Mouse (Mus musculus): ENCODE measurements at regions not wholly inside any gene's neighbourhood (a gene's known extent, or its start where the extent isn't known, plus 50 kb on each side); places are given as distances from the start of the nearest gene placed in this dataset.

GRCm38 (mm10) chr17:15998771-15999170 is 167.9 kb upstream of the Rgmb start:
- Histone ChIP-seq H3K27ac (replicated peaks; ENCODE audit: low read depth, low read length) (no peak overlapping the region), H3K4me1 (ENCODE audit: control insufficient read depth, insufficient read depth, insufficient read length, low read length) (no peaks in the 10 kb centered on the region), H3K4me3 (ENCODE audit: insufficient read depth, low read depth, low read length) (no peak overlapping the region)

DNA sequence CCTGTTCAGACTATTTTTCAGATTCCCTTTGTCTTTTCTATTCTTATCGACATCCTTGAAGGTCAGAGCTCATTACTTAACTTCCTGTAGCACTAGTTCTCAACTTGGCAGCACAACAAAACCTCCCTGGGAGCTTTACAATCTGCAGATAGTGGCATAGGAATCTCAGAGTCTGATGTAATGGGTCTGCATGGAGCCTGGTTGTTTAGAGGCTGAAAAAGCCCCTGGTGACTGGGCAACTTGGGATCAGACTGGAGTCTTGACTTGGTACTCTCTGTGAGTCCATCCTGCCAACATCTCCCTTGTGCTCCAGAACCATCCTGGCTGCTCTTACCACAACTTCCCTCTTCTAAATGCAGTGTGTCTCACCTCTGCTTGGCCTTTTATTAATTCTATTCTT is 166.4 kb upstream of the Rgmb start:
- H3K4me1 ChIP-seq (ENCODE audit: control insufficient read depth, insufficient read depth, insufficient read length, low read length): no peaks in the 10 kb centered on the region
- no peak overlapping the region for H3K27ac ChIP-seq (replicated peaks; ENCODE audit: low read depth, low read length)

DNA sequence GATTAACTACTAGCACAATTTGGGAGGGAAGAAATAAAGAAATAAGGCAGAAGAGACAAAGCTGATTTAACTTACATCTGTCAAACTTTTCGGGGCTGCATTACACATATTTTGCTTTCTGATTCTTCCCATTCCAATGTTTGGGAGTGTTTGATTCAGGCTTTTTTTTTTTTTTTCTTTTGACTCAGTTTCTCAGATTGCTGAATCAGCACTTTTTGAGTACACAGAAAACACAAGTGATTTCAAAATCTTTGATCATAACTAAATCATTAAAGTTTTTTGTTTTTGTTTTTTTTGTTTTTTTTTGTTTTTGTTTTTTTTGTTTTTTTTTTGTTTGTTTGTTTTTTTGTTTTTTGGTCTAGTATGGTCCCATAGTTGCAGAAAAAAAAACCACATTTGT is 164.7 kb upstream of the Rgmb start:
- Histone ChIP-seq H3K4me1 (ENCODE audit: control insufficient read depth, insufficient read depth, insufficient read length, low read length) (no peaks in the 10 kb centered on the region), H3K27ac (replicated peaks; ENCODE audit: low read depth, low read length) (no peak overlapping the region), H3K4me3 (ENCODE audit: insufficient read depth, low read depth, low read length) (no peak overlapping the region)

More for the DNA sequence above, 166.4 kb upstream of the Rgmb start:
- no peak overlapping the region for H3K4me3 ChIP-seq (ENCODE audit: insufficient read depth, low read depth, low read length)

- H3K27ac ChIP-seq (replicated peaks; ENCODE audit: low read depth, low read length): no peak overlapping the region
- no peak overlapping the region for H3K4me3 ChIP-seq (ENCODE audit: insufficient read depth, low read depth, low read length)
- no peaks in the 10 kb centered on the region for H3K4me1 ChIP-seq (ENCODE audit: control insufficient read depth, insufficient read depth, insufficient read length, low read length)
Observed at GRCm38 (mm10) chr17:15993361-15994287, 162.8 kb upstream of the Rgmb start.

DNA sequence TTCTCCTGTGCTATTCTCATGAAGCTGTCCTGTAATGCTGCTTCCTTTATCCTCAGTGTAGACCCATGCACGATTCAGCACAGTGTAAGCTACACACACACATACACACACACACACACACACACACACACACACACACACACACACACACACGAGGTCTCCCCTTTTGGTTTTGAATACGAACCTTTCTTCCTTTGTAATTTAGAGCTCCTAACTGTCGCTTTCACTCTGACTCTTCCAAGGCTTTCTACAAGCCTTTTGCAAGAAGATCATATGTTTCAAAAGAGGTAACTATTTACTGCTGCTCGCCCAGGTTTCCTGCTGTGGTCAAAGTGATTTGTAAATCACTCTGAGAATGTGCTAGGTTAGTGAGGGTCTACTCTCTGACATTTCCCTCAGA is 161.1 kb upstream of the Rgmb start:
- H3K27ac ChIP-seq (replicated peaks; ENCODE audit: low read depth, low read length): no peak overlapping the region
- no peaks in the 10 kb centered on the region for H3K4me1 ChIP-seq (ENCODE audit: control insufficient read depth, insufficient read depth, insufficient read length, low read length)
- H3K4me3 ChIP-seq (ENCODE audit: insufficient read depth, low read depth, low read length): no peak overlapping the region

DNA sequence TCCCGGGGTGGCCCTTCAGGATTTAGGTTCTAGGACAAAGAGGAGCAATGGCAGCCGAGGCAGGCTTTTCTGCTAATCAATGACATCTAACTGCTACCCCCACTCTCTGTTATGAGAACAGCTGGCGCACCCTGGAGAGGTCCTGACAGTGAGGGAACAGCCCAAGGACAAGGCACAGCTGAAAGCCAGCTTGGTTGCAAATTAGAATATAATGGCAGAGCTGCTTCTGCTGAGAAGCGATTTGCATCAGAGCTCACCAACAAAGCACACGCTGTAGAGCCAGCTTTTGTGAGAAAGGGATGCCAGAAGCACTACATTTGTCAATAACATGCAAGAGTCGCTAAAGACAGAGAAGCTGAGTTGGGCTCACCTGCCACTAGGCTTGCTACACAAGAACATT is 159.5 kb upstream of the Rgmb start:
- H3K27ac ChIP-seq (replicated peaks; ENCODE audit: low read depth, low read length): no peak overlapping the region
- no peak overlapping the region for H3K4me3 ChIP-seq (ENCODE audit: insufficient read depth, low read depth, low read length)
- H3K4me1 ChIP-seq (ENCODE audit: control insufficient read depth, insufficient read depth, insufficient read length, low read length): no peaks in the 10 kb centered on the region

- Histone ChIP-seq H3K27ac (replicated peaks; ENCODE audit: low read depth, low read length) (no peak overlapping the region), H3K4me1 (ENCODE audit: control insufficient read depth, insufficient read depth, insufficient read length, low read length) (no peaks in the 10 kb centered on the region), H3K4me3 (ENCODE audit: insufficient read depth, low read depth, low read length) (no peak overlapping the region)
Observed at GRCm38 (mm10) chr17:15981558-15981957, 150.7 kb upstream of the Rgmb start.

GRCm38 (mm10) chr17:15977374-15978031 is 146.7 kb upstream of the Rgmb start:
- Histone ChIP-seq H3K4me3 (ENCODE audit: insufficient read depth, low read depth, low read length) (no peak overlapping the region), H3K27ac (replicated peaks; ENCODE audit: low read depth, low read length) (no peak overlapping the region), H3K4me1 (ENCODE audit: control insufficient read depth, insufficient read depth, insufficient read length, low read length) (no peaks in the 10 kb centered on the region)

DNA sequence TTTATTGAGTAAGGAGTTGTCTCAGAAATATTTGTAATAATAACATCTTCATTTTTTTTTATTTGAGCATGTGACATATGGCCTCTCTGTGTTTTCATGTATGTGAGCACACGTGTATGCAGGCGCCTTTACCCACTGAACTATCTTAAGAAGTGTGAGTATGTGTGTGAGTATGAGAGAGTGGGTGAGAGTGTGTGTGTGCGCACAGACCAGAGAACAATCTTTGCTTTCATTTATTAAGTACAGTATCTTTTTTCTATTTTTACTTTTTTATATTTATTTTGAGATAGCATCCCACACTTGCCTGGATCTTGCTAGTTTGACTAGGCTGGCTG is 140.5 kb upstream of the Rgmb start:
- Histone ChIP-seq H3K4me1 (ENCODE audit: control insufficient read depth, insufficient read depth, insufficient read length, low read length) (no peaks in the 10 kb centered on the region), H3K4me3 (ENCODE audit: insufficient read depth, low read depth, low read length) (no peak overlapping the region), H3K27ac (replicated peaks; ENCODE audit: low read depth, low read length) (no peak overlapping the region)

- H3K27ac ChIP-seq (replicated peaks; ENCODE audit: low read depth, low read length): no peak overlapping the region
- H3K4me3 ChIP-seq (ENCODE audit: insufficient read depth, low read depth, low read length): no peak overlapping the region
- H3K4me1 ChIP-seq (ENCODE audit: control insufficient read depth, insufficient read depth, insufficient read length, low read length): no peaks in the 10 kb centered on the region
Observed at GRCm38 (mm10) chr17:15970481-15971350, 139.9 kb upstream of the Rgmb start.

- no peaks in the 10 kb centered on the region for H3K4me1 ChIP-seq (ENCODE audit: control insufficient read depth, insufficient read depth, insufficient read length, low read length)
- no peak overlapping the region for H3K4me3 ChIP-seq (ENCODE audit: insufficient read depth, low read depth, low read length)
- no peak overlapping the region for H3K27ac ChIP-seq (replicated peaks; ENCODE audit: low read depth, low read length)
Observed at GRCm38 (mm10) chr17:15968331-15968730, 137.5 kb upstream of the Rgmb start.

DNA sequence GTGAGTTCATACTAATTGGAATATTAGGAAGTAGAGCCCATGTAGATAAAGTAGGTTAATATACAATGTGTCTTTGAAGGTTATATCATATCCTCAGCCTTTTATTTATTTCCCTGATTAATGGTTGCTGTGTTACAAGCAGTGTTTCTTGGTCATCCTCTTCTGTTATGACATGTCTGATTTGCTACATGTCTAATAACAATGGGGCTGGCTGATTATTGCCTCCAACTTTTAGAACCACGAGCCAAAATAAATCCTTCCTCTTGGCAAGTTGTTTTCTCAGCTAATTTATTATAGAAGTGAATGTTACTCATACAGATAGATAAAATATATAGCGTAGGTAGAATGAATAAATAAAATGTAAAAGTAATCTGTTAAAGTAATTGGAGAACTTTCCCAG is 124.8 kb upstream of the Rgmb start:
- no peak overlapping the region for H3K4me3 ChIP-seq (ENCODE audit: insufficient read depth, low read depth, low read length)
- H3K27ac ChIP-seq (replicated peaks; ENCODE audit: low read depth, low read length): no peak overlapping the region
- no peaks in the 10 kb centered on the region for H3K4me1 ChIP-seq (ENCODE audit: control insufficient read depth, insufficient read depth, insufficient read length, low read length)

DNA sequence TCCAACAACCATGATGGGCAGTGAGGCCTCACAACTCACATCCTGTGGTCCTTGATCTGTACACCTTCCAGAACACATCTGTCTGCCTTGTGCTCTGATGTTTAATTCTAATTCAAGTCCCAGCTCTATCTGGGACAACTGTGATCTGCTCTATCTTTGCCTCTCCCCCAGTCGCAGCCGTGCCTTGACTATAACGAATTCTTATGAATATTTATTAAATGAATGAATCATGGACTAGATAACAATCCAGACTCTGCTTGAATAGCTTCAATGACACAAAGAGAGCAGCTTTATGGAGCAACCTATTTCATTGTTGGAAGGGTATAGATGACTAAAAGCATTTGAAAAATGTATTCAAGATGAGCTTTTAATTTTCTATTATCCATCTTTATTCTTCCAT is 120.8 kb upstream of the Rgmb start:
- no peak overlapping the region for H3K4me3 ChIP-seq (ENCODE audit: insufficient read depth, low read depth, low read length)
- no peaks in the 10 kb centered on the region for H3K4me1 ChIP-seq (ENCODE audit: control insufficient read depth, insufficient read depth, insufficient read length, low read length)
- H3K27ac ChIP-seq (replicated peaks; ENCODE audit: low read depth, low read length): no peak overlapping the region

GRCm38 (mm10) chr17:15949753-15950152 is 118.9 kb upstream of the Rgmb start:
- H3K4me3 ChIP-seq (ENCODE audit: insufficient read depth, low read depth, low read length): no peak overlapping the region
- H3K4me1 ChIP-seq (ENCODE audit: control insufficient read depth, insufficient read depth, insufficient read length, low read length): no peaks in the 10 kb centered on the region
- H3K27ac ChIP-seq (replicated peaks; ENCODE audit: low read depth, low read length): no peak overlapping the region

DNA sequence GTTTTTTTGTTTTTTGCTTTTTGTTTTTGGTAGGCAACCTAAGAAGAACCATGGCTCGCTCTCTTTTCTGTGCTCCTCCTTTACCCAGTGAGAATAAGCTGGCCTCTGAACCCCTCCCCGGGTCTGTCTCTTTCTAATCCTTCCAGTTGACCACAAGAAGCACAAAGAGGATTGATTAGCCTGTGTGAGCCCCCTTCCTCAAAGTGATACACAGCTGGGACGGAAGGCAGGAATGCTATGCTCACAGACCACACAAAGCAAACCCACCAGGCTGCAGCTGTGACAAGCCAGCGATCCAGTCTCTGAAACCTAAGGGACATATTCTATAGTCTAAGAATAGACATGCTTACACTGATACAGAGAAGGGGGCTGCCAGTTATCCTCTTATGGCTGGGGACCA is 111.5 kb upstream of the Rgmb start:
- Histone ChIP-seq H3K27ac (replicated peaks; ENCODE audit: low read depth, low read length) (no peak overlapping the region), H3K4me1 (ENCODE audit: control insufficient read depth, insufficient read depth, insufficient read length, low read length) (no peaks in the 10 kb centered on the region), H3K4me3 (ENCODE audit: insufficient read depth, low read depth, low read length) (no peak overlapping the region)
